Mouse (Mus musculus): Measurements from ENCODE around the gene Pfkfb4.
A peak's percentile ranks its signal among the peaks of the same experiment; 100 is the strongest.

The Pfkfb4 gene

GRCm38 (mm10) chr9:109056916-109057315 is 65.3 kb downstream of the Pfkfb4 start:
- no peak for DNase-seq (ENCODE audit: low read depth, low spot score)

- DNase-seq (ENCODE audit: low read depth, low spot score) = no peak
Measured at GRCm38 (mm10) chr9:109057543-109057942, 66.0 kb downstream of the Pfkfb4 start.

- DNase-seq (ENCODE audit: low read depth, low spot score) = no peak
Measured at GRCm38 (mm10) chr9:109058006-109058765, 66.6 kb downstream of the Pfkfb4 start.

- peak; percentile 72 for DNase-seq (ENCODE audit: low read depth, low spot score)
Measured at GRCm38 (mm10) chr9:109059136-109059903, 67.7 kb downstream of the Pfkfb4 start, which contains the start of gene Trex1. TSS of gene Trex1 (minus strand) at chr9:109059734.

GRCm38 (mm10) chr9:109060184-109060897 is 68.8 kb downstream of the Pfkfb4 start:
- DNase-seq (ENCODE audit: low read depth, low spot score) = no peak

GRCm38 (mm10) chr9:109060898-109061295 is 69.3 kb downstream of the Pfkfb4 start:
- DNase-seq (ENCODE audit: low read depth, low spot score) = no peak

GRCm38 (mm10) chr9:109068095-109068735 is 76.6 kb downstream of the Pfkfb4 start:
- DNase-seq (ENCODE audit: low read depth, low spot score) = no peak

- peak; percentile 71 for DNase-seq (ENCODE audit: low read depth, low spot score)
Measured at GRCm38 (mm10) chr9:109073661-109074573, 82.3 kb downstream of the Pfkfb4 start, which contains the start of gene Atrip. TSS of gene Atrip (minus strand) at chr9:109074124.

- DNase-seq (ENCODE audit: low read depth, low spot score) = no peak
Measured at GRCm38 (mm10) chr9:109080516-109080915, 88.9 kb downstream of the Pfkfb4 start.

GRCm38 (mm10) chr9:109081749-109082123 is 90.2 kb downstream of the Pfkfb4 start:
- no peak for DNase-seq (ENCODE audit: low read depth, low spot score)
